Mouse (Mus musculus) heart, postnatal 36 days (tissue): ENCODE results near the gene Xrcc5. TPM values are rescaled to one million over a fixed set of nuclear protein-coding genes. Genes with fewer than 3 reads are reported as not detected.

Source experiments
- DNase-seq, 2 experiments: peaks; one replicate each; pipeline ENCODE4 v3.0.0; 2021 to 2022
- intact Hi-C: fragments of 180-260 bp; cut with DNase I; formaldehyde crosslinking; loops from one replicate; pipeline ENCODE4 v1.15.1; 2025
- total RNA-seq, 2 experiments: library from RNA; stranded (reverse); gene quantifications; 2 replicates each; pipeline ENCODE4 v1.2.3; 2021

Gene Xrcc5
- total RNA-seq, 2 experiments from 2014 or later: 13.2 to 15.2 TPM

DNA sequence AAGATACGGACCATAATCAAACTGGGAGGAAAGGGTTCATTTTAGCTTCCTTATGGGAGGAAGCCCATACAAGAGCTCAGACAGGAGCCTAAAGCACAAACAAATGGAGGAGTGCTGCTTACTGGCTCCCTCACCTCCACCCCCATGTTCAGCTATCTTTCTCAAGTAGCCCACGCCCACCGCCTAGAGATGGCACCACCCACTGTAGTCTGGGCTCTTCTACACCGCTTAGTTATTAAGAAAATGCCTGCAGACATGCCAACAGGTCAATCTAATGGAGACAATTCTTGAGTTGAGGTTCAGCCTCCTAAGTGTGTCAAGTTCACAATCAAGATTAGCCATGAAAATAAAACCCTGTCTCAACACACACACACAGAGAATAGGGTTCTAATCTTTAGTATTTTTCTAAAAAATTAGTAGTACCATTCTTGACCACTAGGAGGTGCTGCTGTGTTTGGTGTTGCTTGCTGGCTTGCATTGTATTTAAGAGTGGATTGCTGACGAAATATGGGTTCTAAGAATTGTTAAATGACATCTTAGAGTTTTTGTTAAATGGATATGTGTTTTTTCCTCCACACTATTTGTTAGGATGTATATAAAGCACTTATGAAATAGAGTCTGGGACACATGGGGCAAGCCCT, 6.3 kb downstream of the Xrcc5 start:
- DNase-seq: no peak
- intact Hi-C loops: loop anchor here (2.0 to 5.0 kb wide), 2 partner anchors 264 to 541 kb away; no protein-coding TSS in a partner anchor

DNA sequence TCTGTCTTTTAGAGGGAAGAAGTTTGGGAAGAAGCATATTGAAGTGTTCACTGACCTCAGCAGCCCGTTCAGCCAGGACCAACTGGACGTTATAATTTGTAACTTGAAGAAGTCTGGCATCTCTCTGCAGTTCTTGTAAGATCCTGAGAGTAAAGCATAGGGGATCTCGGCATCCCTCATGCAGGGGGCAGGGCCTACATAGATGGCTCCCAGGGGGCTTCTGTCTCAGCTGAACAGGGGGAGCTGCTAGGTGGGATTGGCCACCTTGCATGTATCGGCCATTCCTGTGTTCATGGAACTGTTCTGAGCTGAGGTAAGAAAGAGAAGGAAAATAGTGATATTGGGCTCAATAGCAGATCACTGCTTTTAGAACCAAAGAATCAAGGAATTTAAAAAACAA, 8.2 kb downstream of the Xrcc5 start:
- DNase-seq: no peak
- intact Hi-C loops: no loop called here

GRCm38 (mm10) chr1:72316409-72316808, 9.2 kb downstream of the Xrcc5 start:
- DNase-seq: no peak
- intact Hi-C loops: no loop called here

- no peak for DNase-seq
- intact Hi-C loops: no loop called here
Observed at GRCm38 (mm10) chr1:72316901-72317300, 9.7 kb downstream of the Xrcc5 start.

GRCm38 (mm10) chr1:72320759-72321158, 13.5 kb downstream of the Xrcc5 start:
- intact Hi-C loops: no loop called here
- no peak for DNase-seq

- intact Hi-C loops: no loop called here
- no peak for DNase-seq
Observed at GRCm38 (mm10) chr1:72323248-72323647, 16.0 kb downstream of the Xrcc5 start.

DNA sequence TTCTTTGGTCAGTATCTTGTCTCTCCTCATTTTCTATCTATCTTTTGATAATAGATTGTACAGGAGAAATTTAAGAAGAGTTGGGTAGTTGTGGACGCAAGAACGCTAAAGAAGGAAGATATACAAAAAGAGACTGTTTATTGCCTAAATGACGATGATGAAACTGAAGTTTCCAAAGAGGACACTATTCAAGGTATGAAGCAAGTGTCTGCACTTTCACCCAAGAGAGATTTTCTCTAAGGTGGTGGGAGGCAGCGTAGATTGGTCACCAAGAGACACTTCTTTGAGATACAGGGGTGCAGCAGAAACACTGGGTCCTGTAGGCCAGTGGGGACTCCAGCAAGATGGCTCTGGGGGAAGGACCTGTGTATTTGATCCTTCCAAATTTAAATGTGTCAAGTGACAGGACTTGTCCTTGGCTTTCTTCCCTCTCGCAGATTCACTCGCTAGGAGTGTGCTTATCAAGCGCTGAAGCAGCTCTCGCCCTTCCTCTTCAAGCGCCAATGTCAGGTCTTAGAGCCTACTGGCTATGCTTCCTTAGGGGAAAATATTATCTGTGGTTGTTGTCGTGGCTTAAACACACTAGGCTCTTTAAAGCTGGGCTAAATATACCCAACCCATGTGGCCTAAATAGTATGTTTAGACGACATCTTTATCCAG, 19.1 kb downstream of the Xrcc5 start:
- intact Hi-C loops: no loop called here
- DNase-seq: peak in 1 of 2 experiments; percentile 14

GRCm38 (mm10) chr1:72334807-72335206, 27.6 kb downstream of the Xrcc5 start:
- intact Hi-C loops: no loop called here
- no peak for DNase-seq

GRCm38 (mm10) chr1:72336780-72337179, 29.6 kb downstream of the Xrcc5 start:
- intact Hi-C loops: no loop called here
- no peak for DNase-seq

GRCm38 (mm10) chr1:72338341-72338740, 31.1 kb downstream of the Xrcc5 start:
- DNase-seq: no peak
- intact Hi-C loops: no loop called here

GRCm38 (mm10) chr1:72347873-72348272, 40.7 kb downstream of the Xrcc5 start:
- DNase-seq: no peak
- intact Hi-C loops: no loop called here

GRCm38 (mm10) chr1:72354856-72355255, 47.6 kb downstream of the Xrcc5 start:
- intact Hi-C loops: no loop called here
- DNase-seq: no peak

DNA sequence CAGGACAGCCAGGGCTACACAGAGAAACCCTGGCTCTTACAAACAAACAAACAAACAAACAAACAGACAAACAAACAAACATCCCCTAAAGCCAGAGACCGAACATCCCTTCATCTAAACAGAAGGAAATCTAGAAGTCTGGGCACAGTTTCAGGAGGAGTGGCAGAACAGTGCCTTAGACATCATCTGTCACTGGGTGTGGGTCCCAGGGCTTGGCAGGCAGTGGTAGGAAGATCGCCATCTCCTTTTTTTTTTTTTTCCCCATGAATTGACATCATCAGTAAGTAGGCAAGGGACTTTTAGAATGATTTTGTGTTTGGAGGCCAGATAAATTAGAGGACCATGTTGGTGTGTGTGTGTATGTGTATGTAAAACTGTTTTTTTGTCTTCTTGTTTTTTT, 51.0 kb downstream of the Xrcc5 start:
- DNase-seq: no peak
- intact Hi-C loops: no loop called here

DNA sequence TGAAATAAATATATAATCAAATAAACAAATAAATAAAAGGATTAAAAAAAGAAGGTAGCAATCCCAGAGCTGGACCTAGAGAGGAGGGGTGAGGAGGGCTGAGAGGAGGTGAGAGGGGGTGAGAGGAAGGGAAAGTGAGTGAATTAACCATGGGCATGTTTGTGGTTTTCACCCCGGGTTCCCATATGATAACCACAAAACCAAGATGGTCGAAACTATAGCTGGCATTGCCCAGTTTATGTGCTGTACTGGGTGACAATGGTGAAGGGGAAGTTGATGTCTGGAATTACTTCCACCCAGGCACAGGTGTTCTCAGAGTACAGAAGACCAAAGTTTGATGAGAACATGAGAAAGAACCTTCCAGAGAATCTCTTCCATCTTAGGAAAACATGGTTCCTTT, 52.2 kb downstream of the Xrcc5 start:
- intact Hi-C loops: no loop called here
- DNase-seq: no peak

DNA sequence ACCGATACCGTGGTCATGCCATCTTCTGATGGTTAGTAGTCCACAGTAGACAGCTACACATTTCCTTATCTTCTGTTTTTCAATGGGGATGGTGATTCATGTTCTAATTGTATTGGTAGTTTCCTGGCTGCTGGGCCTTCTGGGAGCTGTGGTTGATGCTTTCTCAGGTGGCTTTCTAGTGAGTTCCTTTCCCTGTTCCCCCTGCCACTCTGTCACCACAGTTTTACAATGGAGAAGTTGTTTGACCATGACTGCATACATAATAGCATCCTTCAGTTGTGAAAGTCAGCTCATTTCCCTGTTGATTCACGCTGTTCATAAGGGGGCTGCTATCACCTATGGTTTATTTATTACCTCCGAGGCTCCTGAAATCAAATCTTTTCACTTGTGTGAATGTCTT, 53.6 kb downstream of the Xrcc5 start:
- no peak for DNase-seq
- intact Hi-C loops: no loop called here

- intact Hi-C loops: no loop called here
Observed at GRCm38 (mm10) chr1:72364661-72365060, 57.4 kb downstream of the Xrcc5 start.

DNA sequence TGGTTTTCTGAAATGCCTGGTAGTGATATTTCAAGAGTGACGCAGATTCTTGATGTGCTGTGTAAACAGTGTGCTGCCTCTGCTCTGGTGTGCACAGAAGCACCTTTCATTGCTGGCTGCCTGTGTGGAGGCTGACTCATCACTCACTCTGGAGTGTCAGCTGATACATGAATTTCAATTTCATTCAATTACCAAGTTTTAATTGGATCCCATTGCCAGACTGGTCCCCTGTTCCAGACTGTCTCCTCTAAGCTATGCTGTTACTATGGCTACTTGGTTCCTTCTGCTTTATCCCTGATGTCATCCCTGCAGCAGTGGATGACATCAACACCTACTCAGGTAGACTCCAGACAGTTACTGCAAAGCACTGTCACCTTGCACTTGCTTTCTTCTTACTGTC, 65.3 kb downstream of the Xrcc5 start:
- no peak for DNase-seq
- intact Hi-C loops: no loop called here

More at GRCm38 (mm10) chr1:72364661-72365060, 57.4 kb downstream of the Xrcc5 start:
- DNase-seq: no peak

DNA sequence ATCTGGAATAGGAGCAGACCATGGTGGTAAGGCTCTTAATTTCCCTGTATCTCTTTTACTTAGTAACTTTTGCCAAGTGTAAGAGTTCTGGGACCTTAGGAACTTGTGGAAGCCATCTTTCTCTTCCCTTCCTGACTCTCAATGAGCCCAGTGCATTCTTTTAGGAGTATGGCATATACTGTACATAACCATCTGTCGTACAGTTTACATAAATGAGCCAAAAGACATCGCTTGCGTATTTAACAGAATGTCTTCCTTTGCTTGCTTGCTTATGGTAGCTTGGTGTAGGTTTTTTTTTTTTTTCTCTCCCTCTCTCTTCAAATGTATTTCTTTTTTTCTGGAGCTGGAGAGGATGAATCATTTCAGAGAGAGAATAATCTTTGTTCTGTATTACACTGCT, 65.7 kb downstream of the Xrcc5 start:
- intact Hi-C loops: no loop called here
- DNase-seq: no peak

- intact Hi-C loops: no loop called here
- no peak for DNase-seq
Observed at GRCm38 (mm10) chr1:72373648-72374047, 66.4 kb downstream of the Xrcc5 start.

DNA sequence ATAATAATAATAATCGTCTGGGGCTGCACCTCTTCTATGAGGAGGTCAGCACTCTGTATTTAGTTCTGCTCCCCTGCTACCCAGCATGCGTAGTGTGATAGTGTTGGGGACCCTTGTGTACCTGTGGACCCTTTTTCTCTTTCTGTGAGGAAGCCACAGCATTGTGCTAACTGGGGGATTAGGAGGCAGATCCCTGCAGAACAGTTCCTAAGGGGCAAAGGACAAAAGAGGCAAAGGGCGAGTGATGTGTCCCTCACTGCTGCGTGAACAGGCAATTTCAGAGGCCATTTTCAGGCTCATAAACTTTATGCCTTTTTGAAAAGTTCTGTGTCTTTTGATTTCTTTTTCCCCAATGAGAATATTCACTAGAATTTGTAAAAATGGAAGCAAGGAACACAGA, 66.8 kb downstream of the Xrcc5 start:
- intact Hi-C loops: no loop called here

DNA sequence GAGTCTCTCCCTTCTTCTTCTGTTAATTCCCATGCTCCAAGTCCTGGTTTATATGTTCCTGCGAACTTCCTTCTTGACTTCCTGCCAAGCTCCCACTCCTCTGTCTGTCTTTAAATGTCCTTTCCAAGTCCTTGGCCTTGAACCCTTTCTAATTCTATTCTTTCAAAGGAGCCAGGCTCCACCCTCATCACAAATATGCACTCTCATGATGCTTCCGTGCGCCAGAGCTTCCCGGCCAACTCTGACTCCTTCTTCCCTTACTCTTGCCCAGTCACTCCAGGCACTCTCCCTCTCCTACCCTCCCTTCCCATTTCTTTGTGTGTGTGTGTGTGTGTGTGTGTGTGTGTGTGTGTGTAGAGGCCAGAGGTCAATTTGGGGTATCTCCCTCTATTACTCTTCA, 70.9 kb downstream of the Xrcc5 start:
- intact Hi-C loops: no loop called here
- DNase-seq: no peak

More for the DNA sequence above, 66.8 kb downstream of the Xrcc5 start:
- DNase-seq: no peak

GRCm38 (mm10) chr1:72379752-72380353, 72.6 kb downstream of the Xrcc5 start:
- DNase-seq: no peak
- intact Hi-C loops: no loop called here
